Mouse (Mus musculus) stomach, embryonic 15.5 days (tissue): ENCODE measurements at regions not wholly inside any gene's neighbourhood (a gene's known extent, or its start where the extent isn't known, plus 50 kb on each side); places are given as distances from the start of the nearest gene placed in this dataset.

Experiments
- ATAC-seq: fragments of 200-750 bp; cut with Nextera tagmentation; 2 replicates; pipeline ENCODE4 v1.8.0; 2017; ENCODE audit warnings: low read depth, moderate number of reproducible peaks, moderate TSS enrichment; ENCODE audit not compliant: insufficient read depth, low FRiP score
- H3K27ac ChIP-seq: fragments of 300-500 bp; sonication (generic); 2 replicates; pipeline ENCODE4 v1.5.1; 2015; ENCODE audit warnings: mild to moderate bottlenecking, inconsistent platforms
- H3K27me3 ChIP-seq: fragments of 300-500 bp; sonication (generic); replicated peaks from 2 replicates; pipeline ENCODE4 v1.6.1; 2015; ENCODE audit warnings: inconsistent platforms
- H3K36me3 ChIP-seq: fragments of 300-500 bp; sonication (generic); 2 replicates; pipeline ENCODE4 v1.6.1; 2015; ENCODE audit warnings: inconsistent platforms
- H3K4me1 ChIP-seq: fragments of 300-500 bp; sonication (generic); 2 replicates; pipeline ENCODE4 v1.6.1; 2015; ENCODE audit warnings: inconsistent platforms
- H3K4me2 ChIP-seq: fragments of 300-500 bp; sonication (generic); 2 replicates; pipeline ENCODE4 v1.6.1; 2015; ENCODE audit warnings: mild to moderate bottlenecking, inconsistent platforms
- H3K4me3 ChIP-seq: fragments of 300-500 bp; sonication (generic); replicated peaks from 2 replicates; pipeline ENCODE4 v1.5.1; 2015; ENCODE audit warnings: inconsistent platforms
- H3K9ac ChIP-seq: fragments of 300-500 bp; sonication (generic); 2 replicates; pipeline ENCODE4 v1.6.1; 2015; ENCODE audit warnings: inconsistent platforms
- H3K9me3 ChIP-seq: fragments of 300-500 bp; sonication (generic); 2 replicates; pipeline ENCODE4 v1.6.1; 2016; ENCODE audit warnings: inconsistent platforms
- WGBS: fragments of 180-500 bp; shearing (Covaris S2); methylation state at CpG from one replicate; pipeline ENCODE4 v1.1.7; 2015; 5-methylcytosine and 5-hydroxymethylcytosine counted together

GRCm38 (mm10) chr3:100747421-100748308 lies 62.4 kb upstream of the Man1a2 start:
- Histone ChIP-seq H3K4me3 (no peak overlapping the region), H3K27ac (no peak overlapping the region), H3K4me1 (no peaks in the 10 kb centered on the region), H3K27me3 (no peaks in the 10 kb centered on the region), H3K9ac (no peak overlapping the region), H3K4me2 (no peak overlapping the region), H3K36me3 (no peaks in the 10 kb centered on the region), H3K9me3 (no peaks in the 10 kb centered on the region)
- ATAC-seq, result no peak
- 64% methylated on average over 15 of the region's 15 CpGs for WGBS

GRCm38 (mm10) chr3:100737660-100738059 lies 52.4 kb upstream of the Man1a2 start:
- H3K4me3 ChIP-seq, result no peak overlapping the region
- no peak for ATAC-seq
- H3K27me3 ChIP-seq, result no peaks in the 10 kb centered on the region
- H3K4me2 ChIP-seq, result no peak overlapping the region
- no peak overlapping the region for H3K9ac ChIP-seq
- H3K27ac ChIP-seq, result no peak overlapping the region
- H3K4me1 ChIP-seq, result no peaks in the 10 kb centered on the region
- WGBS, result 79% methylated on average over 7 of the region's 7 CpGs
- no peaks in the 10 kb centered on the region for H3K36me3 ChIP-seq
- no peaks in the 10 kb centered on the region for H3K9me3 ChIP-seq

GRCm38 (mm10) chr3:100736539-100736938 lies 51.2 kb upstream of the Man1a2 start:
- no peak overlapping the region for H3K9ac ChIP-seq
- ATAC-seq, result no peak
- H3K27me3 ChIP-seq, result no peaks in the 10 kb centered on the region
- H3K4me2 ChIP-seq, result no peak overlapping the region
- H3K27ac ChIP-seq, result no peak overlapping the region
- no peaks in the 10 kb centered on the region for H3K9me3 ChIP-seq
- no peak overlapping the region for H3K4me3 ChIP-seq
- WGBS, result 74% methylated on average over 3 of the region's 3 CpGs
- H3K4me1 ChIP-seq, result no peaks in the 10 kb centered on the region
- no peaks in the 10 kb centered on the region for H3K36me3 ChIP-seq
